Mouse (Mus musculus): Measurements from ENCODE around the gene Myo1e.

- TF ChIP-seq CTCF (IDR thresholded peaks at IDR 0.05; ENCODE audit: low read depth) (no peak), EP300 (optimal IDR thresholded peaks at IDR 0.05) (no peak)
Observed at GRCm38 (mm10) chr9:70396083-70396482, 188.9 kb downstream of the Myo1e start.

All from stomach, postnatal 0 days (tissue).